Mouse (Mus musculus) liver, embryonic 14.5 days (tissue): ENCODE measurements around the gene Tap1.

Experiments
- CTCF ChIP-seq: IDR thresholded peaks from 2 replicates; pipeline ENCODE4 v1.5.1; 2016; ENCODE audit warnings: antibody characterized with exemption, low read depth, control low read depth
- EP300 ChIP-seq: IDR thresholded peaks from 2 replicates; pipeline ENCODE4 v1.6.1; 2016; ENCODE audit warnings: antibody characterized with exemption, low read depth

DNA sequence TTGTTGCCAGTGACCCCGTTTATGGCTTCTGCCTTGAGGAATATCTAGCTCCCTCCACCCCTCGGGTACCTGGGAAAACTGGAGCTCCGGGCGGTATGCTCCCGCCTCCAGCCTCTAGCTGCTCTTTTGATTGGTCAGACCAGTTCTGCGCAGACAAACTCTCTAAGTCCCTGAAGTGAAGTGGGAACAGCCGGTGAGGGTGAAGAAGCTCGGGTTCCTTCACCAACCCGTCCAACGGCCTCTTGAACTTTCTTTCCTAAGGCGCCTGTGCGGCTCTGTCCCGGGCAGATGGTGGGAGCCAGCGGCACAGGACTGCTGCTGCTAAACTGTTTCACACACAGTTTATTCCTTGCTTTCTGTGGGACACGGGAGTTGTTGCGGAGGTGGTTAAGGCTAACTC is 47.9 kb upstream of the Tap1 start:
- TF ChIP-seq CTCF (no peak), EP300 (no peak)
